In the genomic region with DNA sequence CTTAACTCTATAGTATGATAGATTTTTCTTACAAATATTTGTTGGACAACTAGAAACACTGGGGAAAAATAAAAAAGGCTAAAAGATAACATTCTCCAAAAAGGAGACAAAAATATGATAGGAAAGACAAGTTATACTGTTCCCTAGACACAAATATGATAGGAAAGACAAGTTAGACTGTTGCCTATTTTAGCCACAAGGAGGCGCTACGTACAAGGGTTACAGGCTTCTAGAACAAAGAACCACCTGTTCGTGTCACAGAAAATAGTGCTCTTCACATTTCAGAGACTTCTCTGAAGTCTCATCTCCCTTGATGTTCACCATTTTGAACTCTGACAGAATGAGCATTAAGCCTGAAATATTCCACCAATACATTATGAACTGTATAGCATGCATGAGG, we compare ENCODE assay signal across 9 mouse cellular contexts. TPM values are rescaled to one million over a fixed set of nuclear protein-coding genes. Genes with fewer than 3 reads are reported as not detected.
A peak's percentile ranks its signal among the peaks of the same experiment; 100 is the strongest.
DNase-seq lines count a peak whose midpoint lies in the region; ATAC-seq and TF ChIP-seq lines count a peak whose summit lies in the region.
"Had no signal": no experiment of that assay in that cellular context is flagged by ENCODE, and none has a peak within 500 bp of the region (broad histone marks: within the 10 kb centered on the region; RNA-seq: fewer than 3 reads in every experiment).

No protein-coding gene starts in this region.

- H3K36me3 ChIP-seq in limb, embryonic 14.5 days (ENCODE audit: control insufficient read depth, insufficient read depth, low read length): no peaks in the 10 kb centered on the region

- no peaks in the 10 kb centered on the region for H3K27me3 ChIP-seq in limb, embryonic 14.5 days (ENCODE audit: control insufficient read depth, insufficient read depth, low read length)

- intact Hi-C loops in heart, postnatal 14 days (cut with DNase I): loop anchor here (1.0 to 5.0 kb wide), 3 partner anchors 83 to 252 kb away; no protein-coding TSS in a partner anchor

- H3K4me1 ChIP-seq in limb, embryonic 14.5 days (ENCODE audit: control insufficient read depth, insufficient read depth, low read length): no peaks in the 10 kb centered on the region

- H3K4me3 ChIP-seq in limb, embryonic 14.5 days (replicated peaks; ENCODE audit: low read length): no peak overlapping the region

- peak; percentile 76 for DNase-seq in kidney, adult 9 months
- no peak for DNase-seq in kidney, adult 11 months
- DNase-seq in MEL-GATA-1-ER (ENCODE audit: extremely low read depth, low read depth): peak; percentile 51
- DNase-seq in brain, embryonic 18.5 days (ENCODE audit: low read depth, low spot score): peak; percentile 28
- DNase-seq in heart, postnatal 14 days: peak; percentile 37 to 77
- DNase-seq in limb, embryonic 14.5 days (ENCODE audit: low spot score): peak; percentile 80
- peak; percentile 23 for DNase-seq in right cerebral cortex, postnatal 25 days
- DNase-seq in ovary, postnatal 36 days (ENCODE audit: low spot score): no peak

- no peak overlapping the region for H3K27ac ChIP-seq in limb, embryonic 14.5 days (replicated peaks; ENCODE audit: low read depth, low read length)

- H3K4me2 ChIP-seq in limb, embryonic 14.5 days (replicated peaks; ENCODE audit: low read depth, low read length, severe bottlenecking): no peak overlapping the region

- H3K9ac ChIP-seq in limb, embryonic 14.5 days (ENCODE audit: low read depth, low read length, severe bottlenecking): no peak overlapping the region

- 1% methylated on average over 3 of the region's 3 CpGs for whole genome bisulfite sequencing in limb, embryonic 14.5 days

- TF ChIP-seq POLR2A in limb, embryonic 14.5 days (IDR thresholded peaks at IDR 0.05; ENCODE audit: borderline replicate concordance, extremely low read depth, insufficient read depth, insufficient read length): no peak

- no peak for ATAC-seq in limb, embryonic 14.5 days (ENCODE audit: low FRiP score, low read depth)

- no peaks in the 10 kb centered on the region for H3K9me3 ChIP-seq in limb, embryonic 14.5 days (ENCODE audit: control insufficient read depth, low read length)

RNA-seq across cellular contexts. Expression of a gene that starts 53.6 kb away (rescaled TPM):
- not detected for total RNA-seq in heart, postnatal 14 days (2021)
- polyA plus RNA-seq in limb, embryonic 14.5 days (2012; rRNA removed): 0.23 and 0.63 TPM in 2 replicates
- polyA plus RNA-seq in limb, embryonic 14.5 days (2014; fragmentation: Nextera tagmentation; extraction: Ambion mirVana): 0.25 and 0.44 TPM in 2 replicates
- polyA plus RNA-seq: heart, embryonic 14.5 days had no signal

RNA-seq across cellular contexts. Expression of a gene that starts 59.0 kb away (rescaled TPM):
- 10 to 100 TPM; 47.8 to 51.5 TPM for total RNA-seq in heart, postnatal 14 days (2021)
- 96.8 and 135 TPM in 2 replicates for polyA plus RNA-seq in limb, embryonic 14.5 days (2012; rRNA removed)
- polyA plus RNA-seq in limb, embryonic 14.5 days (2014; fragmentation: Nextera tagmentation; extraction: Ambion mirVana): 163 and 179 TPM in 2 replicates

Comparison
In these comparisons a context has a peak if more than half of its experiments do, and no peak if none do; other contexts are left out.
1. DNase-seq: peak in kidney, adult 9 months (single experiment), MEL-GATA-1-ER (single experiment), brain, embryonic 18.5 days (single experiment), heart, postnatal 14 days (2 of 2), limb, embryonic 14.5 days (single experiment) and right cerebral cortex, postnatal 25 days (single experiment); none in kidney, adult 11 months (single experiment) and ovary, postnatal 36 days (single experiment).